Mouse (Mus musculus) right cerebral cortex, postnatal 25 days (tissue): ENCODE measurements around the gene Capn12.
A peak's percentile ranks its signal among the peaks of the same experiment; 100 is the strongest.

ENCODE experiments used
- DNase-seq: peaks from one replicate; pipeline ENCODE4 v3.0.0; 2022

Gene Capn12

DNA sequence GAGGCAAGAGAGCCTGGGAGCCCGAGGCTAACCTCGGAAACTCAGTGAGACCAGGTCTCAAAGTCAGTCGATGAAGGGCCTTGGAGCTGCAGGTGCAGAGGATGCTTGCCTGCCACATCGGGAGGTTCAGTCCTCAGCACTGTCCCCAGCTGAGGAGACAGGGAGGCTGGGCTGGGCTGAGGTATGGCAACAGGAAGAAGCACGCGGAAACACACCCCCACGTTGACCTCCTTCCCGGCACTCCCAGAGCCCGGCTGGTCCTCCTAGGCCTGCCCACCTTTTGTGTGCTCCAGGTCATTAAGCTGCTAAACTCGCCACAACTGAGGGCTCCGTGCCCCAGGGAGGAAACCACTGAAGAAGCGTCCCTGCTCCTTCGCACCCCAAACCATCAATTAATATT, at the start of gene Capn12:
Gene Capn12 (plus strand): TSS at position 224 of the 400 bp plus-strand sequence.
- no peak for DNase-seq

GRCm38 (mm10) chr7:28832137-28832536, 49.1 kb upstream of the Capn12 start:
- no peak for DNase-seq

GRCm38 (mm10) chr7:28833723-28834347, 47.4 kb upstream of the Capn12 start, which contains the start of gene Lgals4:
Gene Lgals4 (plus strand): TSS chr7:28833854.
- DNase-seq = no peak

- DNase-seq = no peak
Measured at GRCm38 (mm10) chr7:28836936-28837335, 44.3 kb upstream of the Capn12 start.

- DNase-seq = no peak
Measured at GRCm38 (mm10) chr7:28838331-28838730, 42.9 kb upstream of the Capn12 start.

- DNase-seq = no peak
Measured at GRCm38 (mm10) chr7:28847273-28847672, 33.9 kb upstream of the Capn12 start.

- no peak for DNase-seq
Measured at GRCm38 (mm10) chr7:28849700-28850236, 31.5 kb upstream of the Capn12 start.

- DNase-seq = no peak
Measured at GRCm38 (mm10) chr7:28850642-28851041, 30.6 kb upstream of the Capn12 start.

DNA sequence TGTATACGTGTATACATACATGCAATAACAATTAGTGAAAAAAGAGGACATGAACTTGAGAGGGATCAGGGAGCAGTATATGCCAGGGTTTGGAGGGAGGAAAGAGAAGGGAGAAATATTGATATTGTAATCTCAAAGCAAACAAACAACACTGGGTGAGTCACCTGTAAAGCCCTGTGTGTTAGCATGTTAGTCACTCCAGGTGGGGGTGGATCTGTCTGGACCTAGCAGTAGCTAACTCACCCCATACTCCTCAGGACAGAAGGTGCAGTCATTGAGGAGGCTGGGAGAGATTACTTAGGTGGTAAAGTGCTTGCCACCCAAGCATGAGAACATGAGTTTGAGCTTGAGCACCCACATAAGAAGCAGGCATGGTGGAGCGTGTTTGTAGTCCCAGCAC, 21.3 kb upstream of the Capn12 start:
- no peak for DNase-seq

DNA sequence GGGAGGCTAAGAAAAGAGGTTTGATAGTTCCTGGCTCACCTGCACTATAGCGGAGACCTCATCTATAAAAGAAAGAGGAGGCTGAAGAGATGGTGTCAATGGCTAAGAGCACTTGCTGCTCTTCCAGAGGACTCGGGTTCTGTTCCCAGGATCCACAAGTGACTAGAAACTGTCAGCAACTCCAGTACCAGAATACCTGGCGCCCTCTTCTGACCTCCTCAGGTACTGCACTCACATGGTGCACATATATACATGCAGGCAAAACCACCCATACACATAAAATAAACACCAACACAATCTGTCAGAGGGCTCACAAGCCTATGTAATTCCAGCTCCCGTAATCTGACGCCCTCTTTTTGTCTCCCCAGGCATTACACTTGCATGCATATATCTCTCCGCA, 20.3 kb upstream of the Capn12 start:
- DNase-seq = no peak

DNA sequence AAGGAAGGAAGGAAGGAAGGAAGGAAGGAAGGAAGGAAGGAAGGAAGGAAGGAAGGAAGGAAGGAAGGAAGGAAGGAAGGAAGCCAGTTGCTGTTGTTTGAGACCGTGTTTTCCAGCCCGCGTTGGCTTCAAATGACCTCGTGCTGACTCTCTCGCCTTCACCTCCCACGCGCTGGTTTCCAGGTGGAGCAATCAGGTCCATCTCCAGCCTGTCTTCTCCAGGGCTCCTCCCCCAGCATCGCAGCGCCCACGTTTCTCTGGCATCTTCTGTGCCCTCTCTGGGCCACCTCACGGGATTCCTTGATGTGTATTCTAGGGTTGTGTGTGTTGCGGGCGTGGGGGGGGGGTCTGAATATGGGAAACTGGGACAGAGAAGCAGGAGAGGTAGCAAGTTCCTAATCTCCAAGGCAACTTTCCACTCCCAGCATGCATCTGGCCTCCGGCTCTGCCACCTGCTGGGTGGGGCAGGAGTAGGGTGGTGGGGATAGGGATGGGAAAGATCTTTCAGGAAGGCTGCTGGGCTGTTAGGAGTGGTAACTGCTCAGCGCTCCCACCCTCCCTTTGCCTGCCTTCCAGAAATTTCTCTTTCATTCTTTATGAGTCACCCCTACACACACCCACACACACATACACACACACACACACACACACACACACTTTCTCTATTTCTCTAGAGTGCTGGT, 18.3 kb upstream of the Capn12 start:
- peak; percentile 77 for DNase-seq

DNA sequence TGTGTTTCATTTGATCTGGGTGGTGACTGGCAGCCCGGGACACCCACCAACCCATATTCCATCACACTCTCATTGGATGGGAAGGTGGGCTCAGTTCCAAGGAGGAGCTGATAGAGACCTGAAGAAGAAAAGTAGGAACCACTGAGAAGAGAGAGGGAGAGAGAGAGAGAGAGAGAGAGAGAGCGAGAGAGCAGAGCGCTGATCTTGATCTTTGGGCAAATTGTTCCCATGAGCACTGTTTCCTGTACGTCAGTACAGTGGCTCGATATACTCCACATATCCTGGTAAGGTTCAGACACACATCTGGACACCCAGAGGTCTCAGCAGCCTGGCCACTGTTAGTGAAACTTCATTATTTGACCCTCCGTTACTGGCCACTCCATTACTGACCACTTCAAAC, 17.7 kb upstream of the Capn12 start, which contains the start of gene Lgals7:
Gene Lgals7 (plus strand): TSS at position 314 of the 400 bp plus-strand sequence.
- DNase-seq = no peak

GRCm38 (mm10) chr7:28864288-28864750, 16.9 kb upstream of the Capn12 start:
- no peak for DNase-seq

- peak; percentile 84 for DNase-seq
Measured at GRCm38 (mm10) chr7:28865481-28866300, 15.5 kb upstream of the Capn12 start.

GRCm38 (mm10) chr7:28866769-28867507, 14.3 kb upstream of the Capn12 start:
- DNase-seq = no peak

DNA sequence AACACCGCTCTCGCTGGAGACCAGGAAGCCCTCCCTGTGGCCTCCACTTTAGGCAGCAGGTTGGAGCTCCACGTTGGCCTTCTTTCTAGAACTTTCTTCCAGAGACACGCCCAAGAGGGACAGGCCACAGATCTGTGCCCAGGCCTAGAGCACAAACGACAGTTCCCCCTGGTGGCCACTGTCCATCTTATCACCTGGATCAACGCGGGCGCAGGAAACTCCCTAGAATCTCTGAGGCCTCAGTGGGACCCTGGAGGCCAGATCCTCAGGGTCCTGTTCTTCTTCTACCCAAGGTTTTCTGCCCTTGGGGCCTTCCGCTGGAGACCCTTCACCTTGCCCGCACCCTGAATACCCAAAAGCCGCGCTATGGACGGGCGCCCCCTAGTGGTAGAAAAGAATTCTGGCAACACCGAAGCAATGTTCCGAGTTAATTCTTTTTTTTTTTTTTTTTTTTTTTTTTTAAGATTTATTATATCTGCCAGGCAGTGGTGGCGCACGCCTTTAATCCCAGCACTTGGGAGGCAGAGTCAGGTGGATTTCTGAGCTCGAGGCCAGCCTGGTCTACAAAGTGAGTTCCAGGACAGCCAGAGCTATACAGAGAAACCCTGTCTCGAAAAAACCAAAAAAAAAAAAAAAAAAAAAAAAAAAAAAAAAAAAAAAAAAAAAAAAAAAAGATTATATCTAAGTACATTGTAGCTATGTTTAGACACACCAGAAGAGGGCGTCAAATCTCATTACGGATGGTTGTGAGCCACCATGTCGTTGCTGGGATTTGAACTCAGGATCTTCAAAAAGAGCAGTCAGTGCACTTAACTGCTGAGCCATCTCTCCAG, 13.5 kb upstream of the Capn12 start:
- peak; percentile 37 for DNase-seq

- DNase-seq = no peak
Measured at GRCm38 (mm10) chr7:28870901-28871664, 10.1 kb upstream of the Capn12 start.

- DNase-seq = no peak
Measured at GRCm38 (mm10) chr7:28874565-28874964, 6.7 kb upstream of the Capn12 start.

DNA sequence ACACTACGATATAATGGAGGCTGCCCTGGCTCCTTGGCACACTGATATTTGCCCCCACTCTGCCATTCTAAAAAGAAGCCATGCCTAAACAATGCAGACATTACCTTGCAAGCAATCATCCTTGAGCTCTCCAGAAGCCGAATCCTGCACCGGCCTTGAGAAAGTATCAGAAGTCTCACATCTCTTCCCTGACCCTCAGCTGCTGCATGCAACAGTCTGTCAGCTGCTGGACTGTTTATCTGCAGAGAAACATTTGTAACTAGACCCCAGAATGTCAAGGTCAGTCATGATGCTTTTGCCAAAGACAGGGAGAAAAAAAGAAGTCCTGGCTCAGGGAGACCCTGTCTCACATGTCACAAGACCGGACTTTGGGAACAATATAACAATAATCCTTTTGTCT, 5.1 kb upstream of the Capn12 start:
- no peak for DNase-seq

- no peak for DNase-seq
Measured at GRCm38 (mm10) chr7:28877155-28877554, 4.1 kb upstream of the Capn12 start.

- no peak for DNase-seq
Measured at GRCm38 (mm10) chr7:28877856-28878255, 3.4 kb upstream of the Capn12 start.
